Mouse (Mus musculus) G1E (cell line): ENCODE measurements around the gene Tmem231.

ENCODE experiments used
- CTCF ChIP-seq: IDR thresholded peaks from 2 replicates; pipeline ENCODE4 v1.5.1; 2012; ENCODE audit warnings: low read depth, low read length, inconsistent platforms, mixed read lengths
- GATA2 ChIP-seq: IDR thresholded peaks from 2 replicates; pipeline ENCODE4 v1.6.1; 2012; ENCODE audit warnings: low read depth, low read length, inconsistent platforms, borderline replicate concordance
- TAL1 ChIP-seq: conservative IDR thresholded peaks from 2 replicates; pipeline ENCODE4 v1.6.1; 2012; ENCODE audit warnings: low read depth, low read length, inconsistent platforms, mixed read lengths

GRCm38 (mm10) chr8:111864648-111865047 is 69.0 kb downstream of the Tmem231 start:
- TF ChIP-seq CTCF, result no peak
- TF ChIP-seq GATA2, result no peak
- TF ChIP-seq TAL1, result no peak
